Mouse (Mus musculus) neural tube, embryonic 12.5 days (tissue): ENCODE measurements around the gene Mup8. TPM values are rescaled to one million over a fixed set of nuclear protein-coding genes. Genes with fewer than 3 reads are reported as not detected.
"Not testable (repeated sequence)": the region's sequence is repeated elsewhere in the genome, so short reads cannot be mapped to it uniquely, and the experiment has no call there.

Experiments used
- ATAC-seq: fragments of 200-750 bp; cut with Nextera tagmentation; 2 replicates; pipeline ENCODE4 v1.8.0; 2017; ENCODE audit warnings: low read depth, mild to moderate bottlenecking, moderate TSS enrichment, moderate library complexity; ENCODE audit not compliant: low FRiP score
- H3K27ac ChIP-seq: fragments of 300-500 bp; sonication (generic); 2 replicates; pipeline ENCODE4 v1.5.1; 2016
- H3K27me3 ChIP-seq: fragments of 300-500 bp; sonication (generic); replicated peaks from 2 replicates; pipeline ENCODE4 v1.6.1; 2016; ENCODE audit warnings: mild to moderate bottlenecking
- H3K36me3 ChIP-seq: fragments of 300-500 bp; sonication (generic); 2 replicates; pipeline ENCODE4 v1.6.1; 2016; ENCODE audit warnings: mild to moderate bottlenecking
- H3K4me1 ChIP-seq: fragments of 300-500 bp; sonication (generic); 2 replicates; pipeline ENCODE4 v1.6.1; 2016
- H3K4me2 ChIP-seq: fragments of 300-500 bp; sonication (generic); replicated peaks from 2 replicates; pipeline ENCODE4 v1.6.1; 2016; ENCODE audit warnings: mild to moderate bottlenecking
- H3K4me3 ChIP-seq: fragments of 300-500 bp; sonication (generic); 2 replicates; pipeline ENCODE4 v1.5.1; 2016
- H3K9ac ChIP-seq: fragments of 300-500 bp; sonication (generic); 2 replicates; pipeline ENCODE4 v1.6.1; 2016; ENCODE audit warnings: mild to moderate bottlenecking
- H3K9me3 ChIP-seq: fragments of 300-500 bp; sonication (generic); 2 replicates; pipeline ENCODE4 v1.6.1; 2016; ENCODE audit warnings: mild to moderate bottlenecking
- WGBS: fragments of 180-500 bp; shearing (Covaris S2); methylation state at CpG from one replicate; pipeline ENCODE4 v1.1.7; 2016; 5-methylcytosine and 5-hydroxymethylcytosine counted together
- polyA plus RNA-seq: library from polyadenylated mRNA; unstranded; fragments of >200 nt; fragmentation: Nextera tagmentation; extraction: Ambion mirVana; gene quantifications from 2 replicates; pipeline ENCODE4 v1.2.1, GENCODE M21; 2016

Gene Mup8
- polyA plus RNA-seq, result 0.91 TPM in 1 of 2 replicates, not detected in the other

DNA sequence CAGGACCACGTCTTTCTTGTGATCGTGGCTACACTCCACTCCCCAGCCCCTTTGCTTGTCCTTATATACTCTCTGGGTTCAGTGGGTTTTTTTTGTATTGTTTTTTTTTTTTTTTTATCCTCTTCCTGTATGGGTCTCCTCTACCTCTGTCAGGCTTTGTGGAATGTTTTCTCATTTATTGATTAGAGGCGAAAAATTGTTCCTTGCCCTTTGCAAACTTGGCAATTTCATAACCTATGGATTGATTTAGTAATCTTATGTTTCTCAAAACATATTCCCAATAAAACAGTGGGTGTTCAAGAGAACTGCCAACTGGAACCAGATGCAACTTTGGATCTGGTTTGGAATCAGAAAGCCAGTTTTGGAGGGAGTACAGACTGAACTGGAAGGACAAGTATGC lies at the start of gene Mup8:
Mup8 (minus strand) TSS at position 101 of the 400 bp plus-strand sequence.
- not testable (repeated sequence) for H3K36me3 ChIP-seq, H3K4me2 ChIP-seq, H3K27me3 ChIP-seq, H3K9ac ChIP-seq, H3K27ac ChIP-seq, H3K4me3 ChIP-seq, H3K9me3 ChIP-seq, ATAC-seq, H3K4me1 ChIP-seq
- 70% methylated on average over 3 of the region's 3 CpGs for WGBS

DNA sequence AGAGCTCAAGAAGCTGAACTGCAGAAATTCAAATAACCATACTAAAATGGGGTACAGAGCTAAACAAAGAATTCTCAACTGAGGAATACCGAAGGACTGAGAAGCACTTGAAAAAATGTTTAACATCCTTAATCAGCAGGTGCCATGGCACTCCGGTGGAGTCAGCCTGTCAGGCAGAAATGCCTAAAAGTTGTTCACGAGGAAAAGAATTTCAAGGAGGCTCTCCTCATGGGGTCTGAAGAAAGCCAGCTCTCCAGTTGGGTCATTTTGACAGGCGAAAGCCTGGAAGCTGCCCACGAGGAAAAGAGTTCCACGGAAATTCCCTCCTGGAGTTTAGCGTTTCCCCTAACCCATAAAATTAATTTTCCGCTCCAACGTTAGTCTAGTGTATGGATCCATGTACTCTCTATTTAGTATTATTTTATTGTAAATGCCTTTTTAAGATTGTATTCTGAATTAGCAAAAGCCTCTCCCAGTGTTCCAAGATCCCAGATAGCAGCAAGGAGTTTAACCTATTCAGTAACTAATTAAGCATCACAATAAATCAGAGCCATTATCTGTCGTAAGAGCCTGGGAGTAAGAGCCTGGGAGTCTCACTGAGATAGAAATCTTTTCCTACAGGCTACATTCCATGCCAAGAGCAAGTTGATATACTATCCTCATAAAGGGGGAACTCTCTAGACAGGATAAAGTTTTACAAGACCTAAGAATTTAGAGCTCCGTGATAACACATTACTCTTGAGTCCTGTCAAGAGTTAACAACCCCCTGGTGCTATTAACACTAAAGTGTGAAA lies 43.8 kb upstream of the Mup8 start:
- 0 out of 2 replicates have a peak, but pooled peaks have one; percentile 29 for ATAC-seq
- H3K36me3 ChIP-seq, H3K4me2 ChIP-seq, H3K4me3 ChIP-seq, H3K9ac ChIP-seq, H3K27ac ChIP-seq, H3K27me3 ChIP-seq, H3K4me1 ChIP-seq: not testable (repeated sequence)
- peaks cover 14% of the 10 kb centered on the region for H3K9me3 ChIP-seq
- WGBS, result 64% methylated on average over 11 of the region's 11 CpGs

DNA sequence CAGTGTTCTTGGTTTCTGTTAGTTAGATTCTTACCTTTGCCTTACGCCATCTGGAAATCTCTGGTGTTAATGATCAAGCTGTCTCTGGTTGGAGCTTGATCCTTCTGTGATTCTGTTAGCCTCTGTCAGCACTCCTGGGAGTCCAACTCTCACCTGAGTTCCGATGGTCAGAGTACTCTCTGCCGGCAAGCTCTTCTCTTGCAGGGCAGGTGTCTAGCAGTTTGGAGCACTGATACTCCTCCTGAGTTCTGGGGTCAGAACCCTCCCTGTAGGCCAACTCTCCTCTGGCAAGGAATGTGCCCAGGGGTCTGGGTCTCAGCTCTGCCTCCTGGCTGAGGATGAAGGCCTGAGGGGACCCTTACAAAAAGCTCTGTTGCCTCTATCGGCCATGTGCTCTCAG lies 40.3 kb upstream of the Mup8 start:
- ATAC-seq, H3K4me1 ChIP-seq, H3K27ac ChIP-seq, H3K4me3 ChIP-seq, H3K4me2 ChIP-seq, H3K27me3 ChIP-seq, H3K9ac ChIP-seq, H3K36me3 ChIP-seq: not testable (repeated sequence)
- WGBS, result 94% methylated on average over 3 of the region's 4 CpGs
- H3K9me3 ChIP-seq, result peaks cover 14% of the 10 kb centered on the region

Other genes starting within 250 kb of the Mup8 start
- not detected in 2 replicates for gene Mup7, start 152.1 kb downstream of the Mup8 start, polyA plus RNA-seq
- not detected in 2 replicates for gene Mup2, start 68.3 kb downstream of the Mup8 start, polyA plus RNA-seq
- 1.0 and 2.7 TPM in 2 replicates for gene Mup9, start 199.4 kb upstream of the Mup8 start, polyA plus RNA-seq